Comparison of ENCODE assay signal across 8 mouse cellular contexts in the genomic region with DNA sequence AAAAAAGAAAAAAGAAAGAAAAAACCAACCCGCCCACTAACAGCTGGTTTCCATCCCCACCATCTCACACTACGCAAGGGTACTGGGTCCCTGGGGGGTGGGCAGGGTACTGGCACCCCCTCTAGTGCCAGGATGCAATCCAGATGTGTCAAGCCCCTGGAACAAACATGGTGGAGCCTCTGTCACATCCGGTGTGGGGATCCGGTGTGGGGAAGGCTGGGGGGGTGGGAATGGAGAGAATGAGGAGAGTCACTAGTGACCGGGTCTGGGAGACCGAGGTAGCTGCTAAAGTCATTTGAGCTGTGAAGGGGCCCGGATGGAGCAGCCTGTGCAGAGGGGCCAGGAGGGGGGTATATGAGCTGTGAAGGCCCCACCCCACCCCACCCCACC. TPM values are rescaled to one million over a fixed set of nuclear protein-coding genes. Genes with fewer than 3 reads are reported as not detected.
A peak's percentile ranks its signal among the peaks of the same experiment; 100 is the strongest.
DNase-seq lines count a peak whose midpoint lies in the region; ATAC-seq and TF ChIP-seq lines count a peak whose summit lies in the region.

No protein-coding gene starts in this region.

- H3K9me3 ChIP-seq in forebrain, embryonic 10.5 days = no peaks in the 10 kb centered on the region
- no peaks in the 10 kb centered on the region for H3K9me3 ChIP-seq in forebrain, embryonic 16.5 days (ENCODE audit: control insufficient read depth, low read length)
- no peaks in the 10 kb centered on the region for H3K9me3 ChIP-seq in heart, postnatal 0 days (replicated peaks; ENCODE audit: control insufficient read depth, low read length)

- no peak for TF ChIP-seq CTCF in heart, postnatal 0 days (IDR thresholded peaks at IDR 0.05; ENCODE audit: low read depth)

- DNase-seq in forebrain, embryonic 10.5 days (ENCODE audit: extremely low spot score, low spot score) = no peak
- DNase-seq in embryo, embryonic 9.5 days (ENCODE audit: extremely low spot score) = peak; percentile 15
- DNase-seq in heart, postnatal 0 days (ENCODE audit: low spot score) = no peak
- DNase-seq in lung, postnatal 10 days = peak; percentile 82
- no peak for DNase-seq in right cerebral cortex, postnatal 10 days (ENCODE audit: low spot score in 2 of 2)
- DNase-seq in spleen, postnatal 36 days (ENCODE audit: low spot score in 2 of 2) = no peak
- no peak for DNase-seq in left cerebral cortex, adult 8-10 months (ENCODE audit: low spot score in 2 of 2)

- TF ChIP-seq EP300 in heart, postnatal 0 days (IDR thresholded peaks at IDR 0.05; ENCODE audit: low read depth) = no peak

- peaks cover 53% of the 10 kb centered on the region for H3K4me1 ChIP-seq in forebrain, embryonic 10.5 days
- peaks cover 21% of the 10 kb centered on the region for H3K4me1 ChIP-seq in forebrain, embryonic 16.5 days (replicated peaks; ENCODE audit: control insufficient read depth, insufficient read depth, low read length)
- peaks cover 23% of the 10 kb centered on the region; the same call in 1 of the 2 replicates for H3K4me1 ChIP-seq in heart, postnatal 0 days (ENCODE audit: control insufficient read depth, insufficient read depth)

- no peak for ATAC-seq in forebrain, embryonic 16.5 days
- ATAC-seq in heart, postnatal 0 days (ENCODE audit: insufficient read depth, low read depth) = peak; percentile 6; the same call in 1 of the 2 replicates

- peak overlapping the region; percentile 80 for H3K27ac ChIP-seq in forebrain, embryonic 10.5 days
- H3K27ac ChIP-seq in forebrain, embryonic 16.5 days (ENCODE audit: low read length) = no peak overlapping the region
- H3K27ac ChIP-seq in heart, postnatal 0 days (ENCODE audit: low read depth) = peak overlapping the region; percentile 76

- WGBS in forebrain, embryonic 10.5 days = 69% methylated on average over 7 of the region's 7 CpGs
- whole genome bisulfite sequencing in forebrain, embryonic 16.5 days = 84% methylated on average over 7 of the region's 7 CpGs
- WGBS in heart, postnatal 0 days = 63% methylated on average over 7 of the region's 7 CpGs

- H3K4me3 ChIP-seq in forebrain, embryonic 10.5 days = peak overlapping the region; percentile 29; the same call in 1 of the 2 replicates
- H3K4me3 ChIP-seq in forebrain, embryonic 16.5 days (replicated peaks; ENCODE audit: low read length) = no peak overlapping the region
- no peak overlapping the region for H3K4me3 ChIP-seq in heart, postnatal 0 days (ENCODE audit: low read depth, low read length)

- no peak overlapping the region for H3K4me2 ChIP-seq in forebrain, embryonic 16.5 days (ENCODE audit: low read length)
- no peak overlapping the region for H3K4me2 ChIP-seq in heart, postnatal 0 days (ENCODE audit: low read depth, low read length)

- peaks cover 10% of the 10 kb centered on the region for H3K27me3 ChIP-seq in forebrain, embryonic 10.5 days (ENCODE audit: poor library complexity, severe bottlenecking)
- H3K27me3 ChIP-seq in forebrain, embryonic 16.5 days (replicated peaks; ENCODE audit: control insufficient read depth, insufficient read depth, low read length) = no peaks in the 10 kb centered on the region
- no peaks in the 10 kb centered on the region for H3K27me3 ChIP-seq in heart, postnatal 0 days (ENCODE audit: control insufficient read depth, insufficient read depth, low read length)

- H3K36me3 ChIP-seq in forebrain, embryonic 10.5 days (replicated peaks) = peaks cover 31% of the 10 kb centered on the region
- no peaks in the 10 kb centered on the region for H3K36me3 ChIP-seq in forebrain, embryonic 16.5 days (ENCODE audit: control insufficient read depth, insufficient read depth)
- peaks cover 24% of the 10 kb centered on the region for H3K36me3 ChIP-seq in heart, postnatal 0 days (replicated peaks; ENCODE audit: control insufficient read depth, insufficient read depth, low read length)

- no peak overlapping the region for H3K9ac ChIP-seq in forebrain, embryonic 16.5 days (replicated peaks; ENCODE audit: low read depth, low read length)
- H3K9ac ChIP-seq in heart, postnatal 0 days (replicated peaks; ENCODE audit: low read depth, low read length) = no peak overlapping the region

RNA-seq across cellular contexts. Expression of gene S1pr2, which starts 4.8 kb away (rescaled TPM):
- polyA plus RNA-seq in forebrain, embryonic 10.5 days (2016; fragmentation: Nextera tagmentation; extraction: Ambion mirVana) = 24.4 and 26.4 TPM in 2 replicates
- 7.5 and 7.7 TPM in 2 replicates for polyA plus RNA-seq in forebrain, embryonic 16.5 days (2015; fragmentation: Nextera tagmentation; extraction: Ambion mirVana)
- 6.9 and 7.4 TPM in 2 replicates for total RNA-seq in heart, postnatal 0 days (2014; rRNA removed; ENCODE audit: low replicate concordance)
- 8.5 and 8.6 TPM in 2 replicates for polyA plus RNA-seq in heart, postnatal 0 days (2015; fragmentation: Nextera tagmentation; extraction: Ambion mirVana)
- 1 to 10 TPM; 2.0 to 3.4 (median 2.7) TPM for total RNA-seq in left cerebral cortex, adult 8-10 months (2022)

RNA-seq across cellular contexts. Expression of gene Dnmt1, which starts 12.1 kb away (rescaled TPM):
- polyA plus RNA-seq in forebrain, embryonic 10.5 days (2016; fragmentation: Nextera tagmentation; extraction: Ambion mirVana) = 171 and 174 TPM in 2 replicates
- polyA plus RNA-seq in forebrain, embryonic 16.5 days (2015; fragmentation: Nextera tagmentation; extraction: Ambion mirVana) = 85.3 and 88.9 TPM in 2 replicates
- 27.4 and 56.9 TPM in 2 replicates for total RNA-seq in heart, postnatal 0 days (2014; rRNA removed; ENCODE audit: low replicate concordance)
- polyA plus RNA-seq in heart, postnatal 0 days (2015; fragmentation: Nextera tagmentation; extraction: Ambion mirVana) = 15.4 and 16.1 TPM in 2 replicates
- total RNA-seq in left cerebral cortex, adult 8-10 months (2022) = 10 to 100 TPM; 39.7 to 41.3 (median 40.5) TPM

RNA-seq across cellular contexts. Expression of gene Mrpl4, which starts 30.8 kb away (rescaled TPM):
- 152 and 154 TPM in 2 replicates for polyA plus RNA-seq in forebrain, embryonic 10.5 days (2016; fragmentation: Nextera tagmentation; extraction: Ambion mirVana)
- 109 and 113 TPM in 2 replicates for polyA plus RNA-seq in forebrain, embryonic 16.5 days (2015; fragmentation: Nextera tagmentation; extraction: Ambion mirVana)
- total RNA-seq in heart, postnatal 0 days (2014; rRNA removed; ENCODE audit: low replicate concordance) = 239 and 285 TPM in 2 replicates
- 193 and 195 TPM in 2 replicates for polyA plus RNA-seq in heart, postnatal 0 days (2015; fragmentation: Nextera tagmentation; extraction: Ambion mirVana)
- total RNA-seq in left cerebral cortex, adult 8-10 months (2022) = 10 to 100 TPM; 55.3 to 68.0 (median 56.9) TPM

RNA-seq across cellular contexts. Expression of gene Icam1, which starts 44.0 kb away (rescaled TPM):
- polyA plus RNA-seq in forebrain, embryonic 10.5 days (2016; fragmentation: Nextera tagmentation; extraction: Ambion mirVana) = 4.1 and 5.8 TPM in 2 replicates
- 3.3 and 4.5 TPM in 2 replicates for polyA plus RNA-seq in forebrain, embryonic 16.5 days (2015; fragmentation: Nextera tagmentation; extraction: Ambion mirVana)
- 16.2 and 19.1 TPM in 2 replicates for total RNA-seq in heart, postnatal 0 days (2014; rRNA removed; ENCODE audit: low replicate concordance)
- 9.0 and 10.6 TPM in 2 replicates for polyA plus RNA-seq in heart, postnatal 0 days (2015; fragmentation: Nextera tagmentation; extraction: Ambion mirVana)
- 1 to 10 TPM; 2.2 to 4.8 (median 4.1) TPM for total RNA-seq in left cerebral cortex, adult 8-10 months (2022)

RNA-seq across cellular contexts. Expression of gene Icam4, which starts 57.4 kb away (rescaled TPM):
- polyA plus RNA-seq in forebrain, embryonic 10.5 days (2016; fragmentation: Nextera tagmentation; extraction: Ambion mirVana) = 4.8 and 7.9 TPM in 2 replicates
- polyA plus RNA-seq in forebrain, embryonic 16.5 days (2015; fragmentation: Nextera tagmentation; extraction: Ambion mirVana) = not detected in 2 replicates
- total RNA-seq in heart, postnatal 0 days (2014; rRNA removed; ENCODE audit: low replicate concordance) = 2.4 TPM in 1 of 2 replicates, not detected in the other
- polyA plus RNA-seq in heart, postnatal 0 days (2015; fragmentation: Nextera tagmentation; extraction: Ambion mirVana) = 1.3 and 1.6 TPM in 2 replicates
- total RNA-seq in left cerebral cortex, adult 8-10 months (2022) = 1 to 10 TPM; 1.5 to 2.3 (median 1.8) TPM

Comparison
In these comparisons a context has a peak if more than half of its experiments do, and no peak if none do; other contexts are left out.
1. DNase-seq: peak in embryo, embryonic 9.5 days (single experiment) and lung, postnatal 10 days (single experiment); none in forebrain, embryonic 10.5 days (single experiment), heart, postnatal 0 days (single experiment), right cerebral cortex, postnatal 10 days (0 of 2), spleen, postnatal 36 days (0 of 2) and left cerebral cortex, adult 8-10 months (0 of 2).